Mouse (Mus musculus) liver, adult 2 months (tissue): ENCODE measurements around the gene Nfatc3. TPM values are rescaled to one million over a fixed set of nuclear protein-coding genes. Genes with fewer than 3 reads are reported as not detected.
A peak's percentile ranks its signal among the peaks of the same experiment; 100 is the strongest.

ENCODE experiments used
- DNase-seq: peaks from one replicate; pipeline ENCODE4 v3.0.0-alpha.2; 2011; ENCODE audit warnings: low read depth, low spot score; ENCODE audit errors: extremely low read depth
- H3K27ac ChIP-seq: fragments of 200-500 bp; replicated peaks from 2 replicates; pipeline ENCODE4 v1.5.1; 2012; ENCODE audit warnings: low read depth, mild to moderate bottlenecking, control low read depth, inconsistent platforms, low read length; ENCODE audit not compliant: insufficient read depth
- H3K27me3 ChIP-seq: fragments of 200-500 bp; 2 replicates; pipeline ENCODE4 v1.6.1; 2012; ENCODE audit warnings: mild to moderate bottlenecking, moderate library complexity, low read length, inconsistent platforms; ENCODE audit not compliant: control insufficient read depth, insufficient read depth
- H3K36me3 ChIP-seq: fragments of 200-500 bp; 2 replicates; pipeline ENCODE4 v1.6.1; 2012; ENCODE audit warnings: low read length, inconsistent platforms; ENCODE audit not compliant: control insufficient read depth, insufficient read depth
- H3K4me1 ChIP-seq: fragments of 200-500 bp; 2 replicates; pipeline ENCODE4 v1.6.1; 2011; ENCODE audit warnings: low read length; ENCODE audit not compliant: control insufficient read depth, insufficient read depth
- H3K4me3 ChIP-seq: fragments of 200-500 bp; 2 replicates; pipeline ENCODE4 v1.5.1; 2011; ENCODE audit warnings: low read depth, mild to moderate bottlenecking, control low read depth, low read length, moderate library complexity; ENCODE audit not compliant: insufficient read depth
- H3K79me2 ChIP-seq: fragments of 200-500 bp; 2 replicates; pipeline ENCODE4 v1.6.1; 2012; ENCODE audit warnings: inconsistent platforms, mild to moderate bottlenecking, low read length, moderate library complexity; ENCODE audit not compliant: control insufficient read depth, insufficient read depth
- H3K9ac ChIP-seq: fragments of 200-500 bp; 2 replicates; pipeline ENCODE4 v1.6.1; 2012; ENCODE audit warnings: low read depth, mild to moderate bottlenecking, control low read depth, inconsistent platforms, low read length
- CTCF ChIP-seq: fragments of 200-500 bp; IDR thresholded peaks from 2 replicates; pipeline ENCODE4 v1.5.1; 2011; ENCODE audit warnings: low read depth, low read length, control low read depth
- POLR2A ChIP-seq: fragments of 200-500 bp; IDR thresholded peaks from 2 replicates; pipeline ENCODE4 v1.6.1; 2011; ENCODE audit warnings: low read length, control low read depth; ENCODE audit not compliant: insufficient read depth; ENCODE audit errors: extremely low read depth
- WGBS: fragments of 180-500 bp; shearing (Covaris S2); methylation state at CpG from one replicate; pipeline ENCODE4 v1.1.7; 2018; 5-methylcytosine and 5-hydroxymethylcytosine counted together
- polyA plus RNA-seq: library from polyadenylated mRNA; depleted of rRNA; stranded (reverse); fragments of >200 nt; gene quantifications from 2 replicates; pipeline ENCODE4 v1.2.3, GENCODE M21; 2012
- total RNA-seq: library from RNA; depleted of rRNA; stranded (reverse); fragments of >200 nt; gene quantifications from 2 replicates; pipeline ENCODE4 v1.2.3, GENCODE M21; 2014

The Nfatc3 gene
- total and polyA plus RNA-seq, 2 experiments: 8.5 to 13.3 TPM

GRCm38 (mm10) chr8:106074236-106074635 is 15.6 kb downstream of the Nfatc3 start:
- H3K79me2 ChIP-seq: peaks cover 26% of the 10 kb centered on the region
- peaks cover 2% of the 10 kb centered on the region; the same call in 1 of the 2 replicates for H3K36me3 ChIP-seq
- no peaks in the 10 kb centered on the region for H3K27me3 ChIP-seq
- peaks cover 27% of the 10 kb centered on the region; the same call in 1 of the 2 replicates for H3K4me1 ChIP-seq
- H3K27ac ChIP-seq: peak overlapping the region; percentile 44; the same call in 1 of the 2 replicates
- TF ChIP-seq POLR2A (no peak), CTCF (no peak)
- peak; percentile 59 for DNase-seq
- H3K4me3 ChIP-seq: no peak overlapping the region
- no peak overlapping the region for H3K9ac ChIP-seq

GRCm38 (mm10) chr8:106074659-106075058 is 16.0 kb downstream of the Nfatc3 start:
- Histone ChIP-seq H3K27ac (peak overlapping the region; percentile 29; the same call in 1 of the 2 replicates), H3K79me2 (peaks cover 26% of the 10 kb centered on the region), H3K4me1 (peaks cover 25% of the 10 kb centered on the region; the same call in 1 of the 2 replicates), H3K9ac (no peak overlapping the region), H3K36me3 (peaks cover 5% of the 10 kb centered on the region; the same call in 1 of the 2 replicates), H3K4me3 (no peak overlapping the region), H3K27me3 (no peaks in the 10 kb centered on the region)
- DNase-seq: peak; percentile 43
- TF ChIP-seq POLR2A (no peak), CTCF (no peak)
- 23% methylated on average over 1 of the region's 1 CpGs for WGBS

- H3K27ac ChIP-seq: no peak overlapping the region
- peak; percentile 71 for DNase-seq
- no peaks in the 10 kb centered on the region for H3K27me3 ChIP-seq
- peaks cover 5% of the 10 kb centered on the region; the same call in 1 of the 2 replicates for H3K36me3 ChIP-seq
- WGBS: 23% methylated on average over 9 of the region's 9 CpGs
- H3K4me1 ChIP-seq: peaks cover 24% of the 10 kb centered on the region; the same call in 1 of the 2 replicates
- peaks cover 25% of the 10 kb centered on the region for H3K79me2 ChIP-seq
- no peak overlapping the region for H3K4me3 ChIP-seq
- H3K9ac ChIP-seq: no peak overlapping the region
- TF ChIP-seq CTCF (0 out of 2 replicates have a peak, but pooled peaks have one; percentile 4), POLR2A (no peak)
Observed at GRCm38 (mm10) chr8:106075161-106075862, 16.7 kb downstream of the Nfatc3 start.

GRCm38 (mm10) chr8:106075863-106076174 is 17.2 kb downstream of the Nfatc3 start:
- H3K27me3 ChIP-seq: no peaks in the 10 kb centered on the region
- 88% methylated on average over 5 of the region's 5 CpGs for WGBS
- peaks cover 21% of the 10 kb centered on the region; the same call in 1 of the 2 replicates for H3K4me1 ChIP-seq
- no peak overlapping the region for H3K9ac ChIP-seq
- H3K4me3 ChIP-seq: no peak overlapping the region
- H3K36me3 ChIP-seq: peaks cover 5% of the 10 kb centered on the region; the same call in 1 of the 2 replicates
- no peak for DNase-seq
- no peak overlapping the region for H3K27ac ChIP-seq
- TF ChIP-seq CTCF (no peak), POLR2A (no peak)
- H3K79me2 ChIP-seq: peaks cover 22% of the 10 kb centered on the region

GRCm38 (mm10) chr8:106076612-106077011 is 18.0 kb downstream of the Nfatc3 start:
- WGBS: 83% methylated on average over 5 of the region's 5 CpGs
- Histone ChIP-seq H3K36me3 (peaks cover 7% of the 10 kb centered on the region; the same call in 1 of the 2 replicates), H3K27me3 (no peaks in the 10 kb centered on the region), H3K9ac (no peak overlapping the region), H3K27ac (no peak overlapping the region), H3K4me3 (no peak overlapping the region), H3K4me1 (peaks cover 20% of the 10 kb centered on the region; the same call in 1 of the 2 replicates), H3K79me2 (peaks cover 21% of the 10 kb centered on the region)
- no peak for TF ChIP-seq POLR2A
- no peak; the same call in 1 of the 2 replicates for TF ChIP-seq CTCF
- DNase-seq: peak; percentile 48
